Mouse (Mus musculus) right cerebral cortex, postnatal 25 days (tissue): ENCODE measurements around the gene 1700007K13Rik.
A peak's percentile ranks its signal among the peaks of the same experiment; 100 is the strongest.
"Not testable (repeated sequence)": the region's sequence is repeated elsewhere in the genome, so short reads cannot be mapped to it uniquely, and the experiment has no call there.

Experiments used
- DNase-seq: peaks from one replicate; pipeline ENCODE4 v3.0.0; 2022

The 1700007K13Rik gene

DNA sequence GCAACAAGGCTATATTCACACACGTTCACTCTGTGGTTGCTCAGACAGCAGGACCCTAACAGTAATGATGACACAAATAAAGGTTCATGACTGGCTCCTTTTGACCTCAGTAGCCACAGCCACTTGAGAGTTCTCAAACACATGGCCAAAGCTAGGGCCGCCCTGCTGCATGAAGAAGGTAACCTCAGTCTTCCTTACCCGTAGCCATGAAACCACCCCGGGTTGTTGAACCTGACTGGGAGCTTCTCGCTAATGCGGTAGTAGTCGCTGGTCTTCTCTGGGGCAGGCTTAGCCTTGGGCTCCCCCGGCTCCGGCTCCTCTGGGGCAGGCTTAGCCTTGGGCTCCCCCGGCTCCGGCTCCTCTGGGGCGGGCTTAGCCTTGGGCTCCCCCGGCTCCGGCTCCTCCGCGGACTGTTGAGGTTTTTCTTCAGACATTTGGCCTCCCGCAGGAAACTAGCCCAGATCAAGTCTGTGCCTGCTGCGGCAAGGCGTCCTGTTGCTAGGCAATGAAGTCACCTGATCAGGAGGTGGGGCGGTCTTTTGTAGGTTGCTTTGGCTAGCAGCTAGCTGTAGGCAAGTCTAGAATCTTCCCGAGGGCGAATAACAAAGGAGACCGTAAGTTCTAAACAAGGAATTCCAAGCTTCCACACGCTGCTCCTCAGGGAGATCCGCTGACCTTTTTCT, at the start of gene 1700007K13Rik:
Gene 1700007K13Rik (minus strand): TSS at position 497 of the 683 bp plus-strand sequence.
- peak; percentile 76 for DNase-seq

DNA sequence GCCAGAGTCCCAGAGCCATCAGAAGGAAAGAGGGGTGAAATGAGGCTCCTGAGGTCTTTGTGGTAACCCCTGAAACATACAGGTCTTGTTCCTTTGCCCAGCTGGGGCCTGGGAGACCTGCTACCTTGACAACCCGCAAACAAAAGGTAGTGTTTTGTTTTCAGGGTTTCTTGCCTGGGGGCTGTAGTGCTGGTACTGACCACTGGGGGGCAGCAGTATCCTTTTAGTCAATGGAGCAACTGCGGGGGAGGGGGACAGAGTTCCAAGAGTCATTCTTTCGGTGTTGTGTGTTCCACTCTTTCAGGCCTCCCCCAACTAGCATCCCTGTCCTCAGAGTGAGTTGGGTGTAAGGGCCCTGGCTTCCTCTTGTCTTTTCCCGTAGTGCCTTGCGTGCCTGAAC, 48.4 kb upstream of the 1700007K13Rik start:
- peak; percentile 71 for DNase-seq

DNA sequence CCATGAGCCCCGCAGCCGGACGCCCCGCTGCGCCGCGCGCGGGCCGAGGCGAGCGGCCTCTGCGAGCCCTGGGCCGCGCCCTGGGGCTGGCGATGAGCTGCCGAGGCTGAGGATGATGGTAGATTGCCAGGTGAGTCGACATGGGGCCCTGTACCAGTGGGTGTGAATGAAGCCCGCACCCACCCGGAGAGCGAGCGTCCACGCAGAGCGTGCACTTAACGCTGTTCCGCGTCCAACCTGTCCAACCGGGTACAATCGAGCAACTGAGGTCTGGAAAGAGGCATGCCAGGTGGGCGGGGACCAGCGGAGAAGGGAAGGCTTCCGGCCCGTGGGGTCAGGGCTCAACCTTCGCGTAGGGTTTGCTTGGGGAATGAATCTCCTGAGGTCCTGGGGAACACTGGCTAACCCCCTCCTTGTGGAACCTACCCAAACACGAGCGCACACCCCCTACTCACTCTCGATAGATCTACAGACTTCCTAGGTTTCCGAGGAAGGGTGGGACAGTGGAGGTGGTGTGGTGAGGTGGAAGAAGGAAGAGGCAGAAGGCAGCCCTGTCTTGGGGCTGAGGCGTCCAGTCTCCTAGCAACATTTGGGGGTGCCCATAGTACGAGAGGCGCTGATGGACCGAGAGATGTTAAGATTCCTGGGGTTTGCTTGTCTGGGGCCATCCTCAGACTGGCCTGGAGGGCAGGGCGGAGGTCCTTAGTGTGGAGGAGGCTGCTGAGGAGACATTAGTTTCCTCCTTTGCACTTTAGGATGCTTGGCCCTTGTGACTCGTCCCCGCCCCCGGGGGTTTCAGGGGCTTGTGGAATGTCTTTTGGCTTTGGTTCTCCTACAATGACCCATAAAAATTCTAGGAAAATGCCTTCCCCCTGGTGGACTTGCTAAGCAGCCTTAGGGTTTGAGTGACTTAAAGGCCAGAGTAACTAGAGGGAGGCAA, 47.6 kb upstream of the 1700007K13Rik start:
- no peak for DNase-seq

DNA sequence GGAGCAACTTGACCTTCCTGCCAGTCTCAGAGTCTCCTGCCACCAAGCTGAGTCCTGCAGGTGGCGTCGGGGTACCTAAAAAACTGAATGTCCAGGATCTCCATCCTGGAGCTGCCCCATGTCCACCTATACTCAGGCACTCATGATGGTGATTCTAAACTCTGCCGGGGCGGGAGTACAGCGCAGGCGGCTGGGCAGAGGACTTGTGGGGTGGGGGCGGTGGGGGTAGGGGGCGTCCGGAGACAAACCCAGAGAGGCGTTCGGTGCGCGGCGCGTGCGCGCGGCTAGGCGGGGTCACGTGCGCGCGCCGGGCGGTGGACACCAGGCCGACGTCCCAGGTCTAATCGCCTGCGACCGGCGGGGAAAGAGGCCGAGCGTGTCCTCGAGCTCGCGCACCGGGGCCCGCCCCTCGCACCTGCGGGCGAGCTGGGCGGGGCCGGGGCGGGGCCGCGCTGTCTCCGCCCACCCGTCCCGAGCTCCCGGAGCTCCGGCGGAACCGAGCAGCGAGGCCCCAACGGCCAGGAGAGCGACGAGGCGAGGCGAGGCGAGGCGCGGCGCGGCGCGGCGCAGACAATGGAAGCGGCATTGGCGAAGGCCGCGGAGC, 46.8 kb upstream of the 1700007K13Rik start, which contains the start of gene Ralgds:
Gene Ralgds (plus strand): TSS at position 328 of the 604 bp plus-strand sequence.
- DNase-seq = peak; percentile 76

DNA sequence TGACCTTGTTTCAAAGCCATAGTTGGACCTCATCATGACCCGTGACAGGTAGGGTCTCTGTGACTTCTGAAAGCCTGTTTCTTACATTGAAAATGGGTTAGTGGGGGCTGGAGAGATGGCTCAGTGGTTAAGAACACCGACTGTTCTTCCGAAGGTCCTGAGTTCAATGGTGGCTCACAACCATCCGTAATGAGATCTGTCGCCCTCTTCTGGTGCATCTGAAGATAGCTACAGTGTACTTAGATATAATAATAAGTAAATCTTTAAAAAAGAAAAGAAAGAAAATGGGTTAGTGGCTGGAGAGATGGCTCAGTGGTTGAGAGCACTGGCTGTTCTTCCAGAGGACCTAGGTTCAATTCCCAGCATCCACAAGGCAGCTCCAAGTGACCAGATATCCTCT, 45.5 kb upstream of the 1700007K13Rik start:
- DNase-seq = peak; percentile 2

DNA sequence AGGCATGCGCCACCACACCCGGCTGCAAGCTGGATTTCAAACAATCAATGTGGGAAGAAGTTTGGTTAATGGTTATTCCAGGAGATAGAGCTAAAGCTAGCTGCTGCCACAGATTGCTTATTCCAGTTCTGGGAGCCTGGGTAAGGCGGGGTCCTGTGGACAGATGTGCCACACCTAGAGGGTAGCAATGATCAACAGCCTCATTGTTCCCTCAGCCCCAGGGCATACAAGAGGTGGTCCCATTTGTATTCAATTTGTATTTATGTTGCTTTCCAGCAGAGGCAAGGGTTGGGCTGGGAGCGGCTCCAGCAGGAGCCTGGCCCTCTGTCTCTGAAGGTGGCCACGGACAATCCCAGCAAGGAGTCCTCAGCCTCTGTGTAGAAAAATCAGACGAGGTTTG, 40.2 kb upstream of the 1700007K13Rik start:
- DNase-seq = no peak

DNA sequence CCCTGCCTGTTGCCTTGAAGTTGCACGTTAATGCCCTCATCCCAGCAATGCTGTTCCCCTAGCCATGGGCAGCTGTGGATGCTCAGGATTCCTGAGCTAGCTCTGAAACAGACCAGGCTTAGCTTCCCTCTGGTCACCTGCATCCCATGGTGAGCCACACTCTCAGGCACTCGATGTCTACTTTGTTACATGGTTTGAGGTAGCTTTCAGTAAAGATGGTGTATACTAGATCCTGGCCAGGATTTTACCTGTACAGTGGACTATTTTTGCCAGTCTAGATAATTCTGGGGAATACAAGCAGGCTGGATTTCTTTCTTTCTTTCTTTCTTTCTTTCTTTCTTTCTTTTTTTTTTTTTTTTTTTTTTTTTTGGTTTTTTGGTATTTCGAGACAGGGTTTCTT, 39.7 kb upstream of the 1700007K13Rik start, which contains the start of gene Gm10134:
Gene Gm10134 (plus strand): TSS at position 301 of the 400 bp plus-strand sequence.
- DNase-seq = no peak

DNA sequence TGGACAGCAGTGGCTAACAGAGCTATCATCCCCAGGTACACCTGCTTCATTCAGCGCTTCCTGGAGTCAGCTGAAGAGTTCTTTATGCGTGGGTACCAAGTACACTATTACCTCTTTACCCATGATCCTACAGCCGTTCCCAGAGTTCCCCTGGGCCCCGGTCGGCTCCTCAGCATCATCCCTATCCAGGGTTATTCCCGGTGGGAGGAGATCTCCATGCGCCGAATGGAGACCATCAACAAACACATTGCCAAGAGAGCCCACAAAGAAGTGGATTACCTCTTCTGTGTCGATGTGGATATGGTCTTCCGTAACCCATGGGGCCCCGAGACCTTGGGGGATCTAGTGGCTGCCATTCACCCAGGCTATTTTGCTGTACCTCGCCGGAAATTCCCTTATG, 38.5 kb upstream of the 1700007K13Rik start:
- DNase-seq = no peak

DNA sequence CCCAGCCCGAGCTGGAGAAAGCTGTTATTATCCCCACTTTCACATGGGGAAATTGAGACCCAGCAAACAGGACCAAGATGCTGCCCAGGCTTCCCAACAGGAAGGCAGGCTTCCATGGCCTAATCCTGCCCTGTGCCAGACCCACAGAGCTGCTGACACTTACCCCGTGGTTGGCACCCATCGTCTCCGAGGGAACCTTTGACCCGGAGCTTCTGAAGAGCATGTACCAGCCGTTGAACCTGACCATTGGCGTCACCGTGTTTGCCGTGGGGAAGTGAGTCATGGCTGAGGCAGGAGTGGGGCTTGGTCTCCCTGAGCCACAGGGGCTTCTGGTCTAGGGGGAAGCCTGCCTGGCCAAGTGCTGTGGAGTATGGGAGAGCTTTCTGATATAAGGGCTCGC, 36.9 kb upstream of the 1700007K13Rik start:
- no peak for DNase-seq

DNA sequence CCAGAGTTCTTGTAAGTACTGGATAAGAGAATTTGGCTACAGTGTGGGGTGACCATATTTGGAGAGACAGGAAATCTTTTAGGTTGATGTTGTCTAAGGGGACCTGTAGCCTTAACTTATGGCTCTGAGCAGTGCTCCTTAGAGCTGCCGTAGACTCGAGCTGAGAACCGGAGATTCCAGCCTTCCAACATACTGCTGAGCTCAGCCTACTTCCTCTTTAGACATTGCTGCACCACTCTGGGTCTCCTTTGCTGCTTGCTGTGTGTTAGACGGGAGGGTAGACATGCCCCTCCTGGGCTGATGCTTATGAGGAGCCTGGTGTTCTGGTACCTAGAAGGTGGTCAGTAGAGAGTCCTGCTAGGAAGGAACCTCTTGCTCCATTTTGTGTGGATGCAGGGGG, 32.3 kb upstream of the 1700007K13Rik start:
- DNase-seq = no peak

DNA sequence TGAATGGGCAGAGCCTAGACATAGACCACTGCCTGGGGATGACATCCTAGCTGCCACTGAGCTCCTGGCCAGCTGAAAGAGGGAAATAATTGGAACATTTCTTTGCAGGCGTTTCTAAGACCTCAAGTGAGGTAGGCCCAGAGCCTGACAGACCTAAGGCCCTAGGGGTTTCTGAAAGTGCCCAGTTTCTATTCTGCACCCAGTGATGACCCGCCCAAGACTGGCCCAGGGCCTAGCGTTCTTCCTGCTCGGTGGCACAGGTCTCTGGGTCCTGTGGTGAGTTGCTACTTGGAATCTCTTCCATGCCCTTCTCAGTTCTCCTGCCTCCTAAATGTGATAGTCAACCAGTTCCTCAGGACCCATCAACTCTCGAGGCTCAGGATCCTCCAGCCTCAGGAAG, 31.4 kb upstream of the 1700007K13Rik start:
- DNase-seq = no peak

DNA sequence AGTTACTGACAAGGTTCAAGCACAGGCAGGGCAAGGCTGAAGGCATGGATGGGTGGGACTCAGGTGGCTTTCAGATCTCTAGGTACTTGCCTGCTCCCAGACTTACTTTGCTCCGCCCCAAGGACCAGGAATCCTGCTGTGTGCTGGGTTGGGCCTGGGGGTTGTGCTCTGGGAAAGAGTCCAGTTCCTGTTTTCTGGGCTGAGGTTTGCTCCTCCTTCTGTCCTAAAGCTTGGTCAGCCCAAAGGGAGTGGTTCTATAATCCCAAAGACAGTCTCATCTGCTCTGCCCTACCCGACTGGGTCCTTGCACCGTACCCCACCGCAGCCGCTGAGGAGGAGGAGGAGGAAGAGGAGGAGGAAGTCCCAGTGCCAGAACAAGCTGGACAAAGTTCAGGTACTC, 30.5 kb upstream of the 1700007K13Rik start, which contains the start of gene Gbgt1:
Gene Gbgt1 (plus strand): TSS at position 221 of the 400 bp plus-strand sequence.
- DNase-seq = no peak

DNA sequence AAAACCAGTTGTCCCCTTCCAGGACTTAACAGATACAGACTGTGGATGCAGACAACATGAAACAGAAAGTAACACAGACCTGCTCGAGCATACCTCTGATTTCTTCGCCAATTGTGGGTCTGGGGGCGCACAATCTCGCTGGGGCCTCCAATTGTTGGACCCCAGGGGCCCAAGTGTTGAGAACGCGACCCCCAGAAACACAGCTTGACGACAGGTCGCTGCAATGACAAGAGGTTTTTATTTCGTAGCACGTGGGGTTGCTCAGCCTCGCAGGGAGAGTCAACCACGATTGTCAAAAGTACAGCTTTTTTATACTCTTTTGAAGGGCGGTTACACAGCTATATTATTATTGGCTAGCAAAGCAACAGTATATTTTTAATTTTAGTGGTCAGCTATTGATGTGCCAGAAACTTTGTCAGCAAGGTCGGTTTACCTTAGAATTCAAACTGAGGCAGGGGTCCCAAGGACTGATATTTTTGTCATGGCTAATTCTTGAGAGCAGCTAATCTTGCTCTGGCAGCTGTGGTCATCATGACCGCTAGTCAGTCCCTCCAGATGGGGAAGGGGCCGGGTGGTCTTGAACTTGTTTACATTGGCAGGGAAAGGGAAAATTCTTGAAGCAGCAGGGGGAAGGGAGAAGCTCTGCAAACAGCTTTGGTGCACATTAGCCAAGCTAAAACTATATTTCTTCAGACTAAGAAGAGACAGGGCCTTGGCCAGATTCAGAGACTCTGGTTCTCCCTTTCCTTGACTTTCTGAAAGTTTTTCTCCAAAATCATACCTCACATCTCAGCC, 29.9 kb upstream of the 1700007K13Rik start:
- no peak for DNase-seq

DNA sequence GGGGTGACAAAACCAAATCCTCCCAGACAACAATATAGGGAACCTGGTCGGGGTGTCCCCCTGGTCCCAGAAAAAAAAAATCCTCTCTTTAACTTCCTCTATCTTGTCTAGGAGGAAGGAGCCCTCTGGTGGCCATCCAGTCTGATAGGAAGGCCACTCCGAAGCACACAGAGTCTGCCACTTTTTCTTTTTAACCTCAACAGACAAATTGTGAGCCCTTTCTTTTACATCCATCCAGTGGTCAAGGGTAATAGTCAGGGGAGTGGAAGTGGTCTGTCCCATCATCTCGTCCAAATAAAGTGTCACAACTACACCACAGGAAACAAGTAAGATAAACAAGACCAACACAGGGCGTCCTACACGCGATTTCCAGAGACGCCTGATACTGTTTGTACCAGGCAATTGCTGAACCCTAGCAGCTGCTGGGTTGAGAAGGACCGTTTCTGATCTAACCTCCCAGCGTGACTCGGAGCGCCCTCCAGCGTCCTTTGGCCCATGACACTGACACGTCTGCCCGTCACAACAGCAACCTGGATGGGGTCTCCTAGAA, 29.1 kb upstream of the 1700007K13Rik start:
- DNase-seq = no peak

DNA sequence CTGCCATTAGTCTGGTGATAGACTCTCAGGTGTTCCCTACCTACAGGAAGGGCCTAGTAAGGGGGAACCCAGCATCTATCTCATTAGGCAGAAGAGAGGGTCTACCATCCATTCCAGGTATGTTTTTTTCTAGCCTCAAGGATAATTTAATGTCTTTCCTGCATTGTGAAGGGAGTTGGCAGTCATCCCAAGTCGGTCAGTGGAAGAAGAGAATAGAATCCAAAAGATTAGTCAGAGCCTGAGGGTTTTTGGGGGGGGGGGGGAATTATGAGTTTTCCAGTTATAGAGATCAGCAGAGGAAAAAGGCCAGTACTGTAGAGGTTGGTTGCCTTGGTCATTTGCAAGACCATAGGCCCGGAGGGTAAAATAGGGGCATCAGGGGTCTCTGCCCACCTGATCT, 28.4 kb upstream of the 1700007K13Rik start:
- DNase-seq = no peak

DNA sequence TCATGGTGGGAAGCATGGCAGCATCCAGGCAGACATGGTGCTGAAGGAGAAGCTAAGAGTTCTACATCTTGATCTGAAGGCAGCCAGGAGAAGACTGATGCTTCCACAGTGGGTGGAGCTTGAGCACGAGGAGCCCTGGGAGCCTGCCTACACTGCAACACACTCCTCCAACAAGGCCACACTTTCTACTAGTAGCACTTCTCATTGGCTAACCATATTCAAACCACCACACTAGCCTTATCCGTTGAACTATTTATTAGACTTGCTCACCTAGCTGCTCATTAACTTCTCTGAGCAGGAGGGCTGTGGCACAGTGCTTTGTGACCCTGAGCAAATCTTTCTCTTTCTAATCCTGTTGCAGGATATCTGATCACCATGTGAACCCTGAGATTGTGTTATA, 17.7 kb upstream of the 1700007K13Rik start:
- no peak for DNase-seq

DNA sequence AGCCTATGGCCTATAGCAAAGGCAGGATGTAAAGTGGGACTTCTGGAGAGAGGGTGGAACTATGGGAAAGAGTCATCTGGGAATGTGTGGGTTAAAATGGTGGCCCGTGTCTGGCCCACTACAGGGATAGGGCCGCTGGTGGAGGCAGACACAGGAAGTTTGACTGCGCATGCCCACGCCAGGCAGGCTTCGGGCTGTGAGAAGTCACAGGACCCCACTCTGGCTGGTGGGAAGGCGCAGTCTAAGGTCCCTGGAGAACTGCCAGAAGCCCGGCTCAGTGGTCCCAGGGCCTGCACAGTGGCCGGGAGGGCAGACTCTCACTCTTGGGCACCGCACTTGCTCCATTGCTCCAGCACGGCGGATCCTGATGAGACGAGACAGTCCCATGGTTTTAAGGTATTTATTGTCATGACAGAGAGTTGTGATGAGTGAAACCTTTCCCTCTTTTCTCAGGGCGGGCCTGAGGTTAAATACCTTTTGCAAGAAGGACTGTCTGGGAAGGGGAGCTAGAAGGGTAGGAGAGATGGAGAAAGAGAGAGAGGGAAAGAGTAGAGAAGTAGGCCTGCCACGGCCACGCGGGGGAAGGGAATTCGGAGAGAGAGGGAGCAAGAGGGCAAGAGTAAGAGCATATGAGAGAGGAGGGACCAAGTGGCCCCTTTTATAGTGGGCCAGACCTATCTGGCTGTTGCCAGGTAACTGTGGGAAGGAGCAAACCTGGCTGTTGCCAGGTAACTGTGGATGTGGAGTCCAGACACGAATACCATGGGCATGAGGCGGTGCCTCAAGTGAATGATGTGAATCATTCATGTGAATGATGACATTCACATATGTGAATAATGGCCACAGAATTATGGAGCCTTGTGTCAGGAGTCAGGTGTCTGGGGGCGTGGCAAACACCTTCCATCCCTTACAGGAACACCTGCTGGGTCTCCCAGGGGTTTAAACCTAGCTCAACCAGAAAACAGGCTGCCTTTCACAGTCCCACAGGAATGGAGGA, 13.4 kb upstream of the 1700007K13Rik start:
- DNase-seq = no peak

DNA sequence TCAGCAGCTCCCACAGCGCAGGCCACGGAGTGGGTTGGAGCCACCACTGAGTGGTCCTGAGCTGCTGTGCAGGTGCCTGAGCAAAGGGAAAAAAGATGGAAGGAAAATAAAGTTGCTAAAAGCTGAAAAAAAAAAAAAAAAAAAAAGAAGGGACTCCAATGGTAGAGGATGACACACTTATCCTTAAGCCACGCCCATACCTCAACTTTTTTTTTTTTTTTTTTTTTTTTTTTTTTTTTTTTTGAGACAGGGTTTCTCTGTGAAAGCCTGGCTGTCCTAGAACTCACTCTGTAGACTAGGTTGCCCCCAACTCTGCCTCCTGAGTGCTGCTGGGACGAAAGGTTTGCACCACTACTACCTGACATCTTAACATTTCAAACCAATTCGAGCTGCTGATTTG, 11.9 kb upstream of the 1700007K13Rik start:
- not testable (repeated sequence) for DNase-seq

DNA sequence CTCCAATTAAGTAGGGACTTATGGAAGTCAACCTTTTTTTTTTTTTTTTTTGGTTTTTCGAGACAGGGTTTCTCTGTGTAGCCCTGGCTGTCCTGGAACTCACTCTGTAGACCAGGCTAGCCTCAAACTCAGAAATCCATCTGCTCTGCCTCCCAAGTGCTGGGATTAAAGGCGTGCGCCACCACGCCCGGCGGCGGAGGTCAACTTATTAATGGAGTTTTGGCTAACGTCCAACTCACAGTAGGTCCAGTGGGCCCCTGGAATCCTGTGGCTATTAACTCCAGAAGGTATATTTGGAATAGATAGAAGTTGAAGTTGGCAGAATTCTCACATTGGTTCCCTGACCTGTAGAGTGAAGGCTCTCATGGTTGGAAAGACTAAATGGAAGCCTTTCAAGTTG, 5.9 kb upstream of the 1700007K13Rik start:
- not testable (repeated sequence) for DNase-seq

DNA sequence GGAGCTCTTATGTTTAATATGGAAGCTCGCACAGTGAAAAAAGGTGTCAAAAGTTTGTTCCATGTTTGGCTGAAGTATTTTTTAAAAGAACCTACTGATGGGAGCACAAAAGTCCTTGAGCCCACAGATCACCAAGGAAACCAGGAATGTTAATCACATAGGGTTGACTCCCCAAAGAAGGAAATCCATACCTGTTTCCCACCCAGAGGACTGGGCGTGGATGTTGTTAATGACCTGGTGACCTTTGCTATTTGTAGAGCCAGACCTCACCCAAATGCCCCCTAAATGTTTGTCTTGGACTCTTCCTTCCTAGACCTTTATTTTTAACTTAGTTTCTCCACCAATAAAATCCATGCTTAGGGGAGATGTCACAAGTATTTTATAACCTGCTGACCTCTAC, 4.5 kb upstream of the 1700007K13Rik start:
- DNase-seq = no peak

DNA sequence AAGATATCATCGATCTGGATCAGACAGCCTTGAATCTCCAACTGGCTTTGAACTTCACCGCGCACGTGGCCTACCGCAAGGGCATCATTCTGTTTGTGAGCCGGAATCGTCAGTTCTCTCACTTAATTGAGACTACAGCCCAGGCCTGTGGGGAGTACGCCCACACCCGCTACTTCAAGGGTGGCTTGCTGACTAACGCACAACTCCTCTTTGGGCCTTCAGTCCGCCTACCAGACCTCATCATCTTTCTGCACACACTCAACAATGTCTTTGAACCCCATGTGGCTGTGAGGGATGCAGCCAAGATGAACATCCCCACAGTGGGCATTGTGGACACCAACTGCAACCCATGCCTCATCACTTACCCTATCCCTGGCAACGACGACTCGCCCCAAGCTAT, 3.3 kb upstream of the 1700007K13Rik start:
- DNase-seq = no peak
